Mouse (Mus musculus) CD4-positive, CD25-positive, alpha-beta regulatory T cell, adult 9 weeks (primary cell): ENCODE data around the gene Slc26a9. TPM values are rescaled to one million over a fixed set of nuclear protein-coding genes. Genes with fewer than 3 reads are reported as not detected.

Experiments used
- polyA plus RNA-seq: library from polyadenylated mRNA; unstranded; fragments of 100-300 nt; shearing (Covaris generic); gene quantifications from one replicate; pipeline ENCODE4 v1.2.1, GENCODE M21; 2017

The Slc26a9 gene
- polyA plus RNA-seq = not detected

GRCm38 (mm10) chr1:131743868-131744464 lies at the start of gene Slc26a9:
Slc26a9 (plus strand) TSS chr1:131744022.

GRCm38 (mm10) chr1:131797202-131797909 lies 53.5 kb downstream of the Slc26a9 start, which contains the start of gene Pm20d1:
Pm20d1 (plus strand) TSS chr1:131797381.

Other genes with a start within 250 kb of the Slc26a9 start
- 47.7 TPM for gene Srgap2, start 216.7 kb upstream of the Slc26a9 start, polyA plus RNA-seq
- 1.3 TPM for gene Fam72a, start 216.1 kb upstream of the Slc26a9 start, polyA plus RNA-seq
- not detected for gene Avpr1b, start 144.8 kb upstream of the Slc26a9 start, polyA plus RNA-seq
- gene Ctse, start 105.7 kb upstream of the Slc26a9 start, polyA plus RNA-seq = 32.2 TPM
- gene Rab7b, start 55.3 kb upstream of the Slc26a9 start, polyA plus RNA-seq = not detected
- 0.09 TPM for gene Pm20d1, start 53.4 kb downstream of the Slc26a9 start, polyA plus RNA-seq
- gene Slc41a1, start 83.5 kb downstream of the Slc26a9 start, polyA plus RNA-seq = 55.0 TPM
- 49.4 TPM for gene Rab29, start 123.2 kb downstream of the Slc26a9 start, polyA plus RNA-seq
- gene Nucks1, start 166.5 kb downstream of the Slc26a9 start, polyA plus RNA-seq = 31.9 TPM
- gene Slc45a3, start 218.9 kb downstream of the Slc26a9 start, polyA plus RNA-seq = 0.50 TPM